Mouse (Mus musculus) kidney, adult 11 months (tissue): Measurements from ENCODE around the gene Csnk1d.

ENCODE experiments used
- DNase-seq: peaks from one replicate; pipeline ENCODE4 v3.0.0; 2022

Gene Csnk1d

GRCm38 (mm10) chr11:120990951-120991526 lies at the start of gene Csnk1d:
Csnk1d (minus strand) TSS chr11:120991330.
- DNase-seq: peak; percentile 96

GRCm38 (mm10) chr11:121039302-121039701 lies 48.2 kb upstream of the Csnk1d start, which contains the start of gene Cd7:
Cd7 (minus strand) TSS chr11:121039418.
- no peak for DNase-seq

- DNase-seq: no peak
Observed at GRCm38 (mm10) chr11:121038366-121039240, 47.5 kb upstream of the Csnk1d start.

GRCm38 (mm10) chr11:121033118-121033517 lies 42.0 kb upstream of the Csnk1d start:
- DNase-seq: no peak

GRCm38 (mm10) chr11:121027259-121027658 lies 36.1 kb upstream of the Csnk1d start:
- no peak for DNase-seq

- DNase-seq: no peak
Observed at GRCm38 (mm10) chr11:121024163-121024562, 33.0 kb upstream of the Csnk1d start.

- no peak for DNase-seq
Observed at GRCm38 (mm10) chr11:121019501-121019900, 28.4 kb upstream of the Csnk1d start.

- DNase-seq: peak; percentile 77
Observed at GRCm38 (mm10) chr11:121017703-121018102, 26.6 kb upstream of the Csnk1d start.

- DNase-seq: no peak
Observed at GRCm38 (mm10) chr11:121015472-121015871, 24.3 kb upstream of the Csnk1d start.

GRCm38 (mm10) chr11:121014896-121015300 lies 23.8 kb upstream of the Csnk1d start:
- no peak for DNase-seq

GRCm38 (mm10) chr11:121013656-121014055 lies 22.5 kb upstream of the Csnk1d start:
- no peak for DNase-seq

- no peak for DNase-seq
Observed at GRCm38 (mm10) chr11:121010044-121010755, 19.1 kb upstream of the Csnk1d start.

- DNase-seq: no peak
Observed at GRCm38 (mm10) chr11:121006184-121006583, 15.1 kb upstream of the Csnk1d start.

GRCm38 (mm10) chr11:121004281-121004680 lies 13.2 kb upstream of the Csnk1d start:
- no peak for DNase-seq

- no peak for DNase-seq
Observed at GRCm38 (mm10) chr11:121001966-121002365, 10.8 kb upstream of the Csnk1d start.

- no peak for DNase-seq
Observed at GRCm38 (mm10) chr11:120994741-120995140, 3.6 kb upstream of the Csnk1d start.

GRCm38 (mm10) chr11:120993586-120993985 lies 2.5 kb upstream of the Csnk1d start:
- no peak for DNase-seq

- DNase-seq: no peak
Observed at GRCm38 (mm10) chr11:120993080-120993479, 1.9 kb upstream of the Csnk1d start.

- DNase-seq: no peak
Observed at GRCm38 (mm10) chr11:120991791-120992190, 661 bp upstream of the Csnk1d start.

- DNase-seq: peak; percentile 50
Observed at GRCm38 (mm10) chr11:120990126-120990781, 876 bp downstream of the Csnk1d start.

- DNase-seq: no peak
Observed at GRCm38 (mm10) chr11:120989523-120989922, 1.6 kb downstream of the Csnk1d start.

GRCm38 (mm10) chr11:120988410-120988809 lies 2.7 kb downstream of the Csnk1d start:
- DNase-seq: no peak

GRCm38 (mm10) chr11:120987608-120988007 lies 3.5 kb downstream of the Csnk1d start:
- no peak for DNase-seq
